ENCODE assay signal across 8 mouse cellular contexts in genomic region chr5:142818435-142819360, GRCm38 (mm10). TPM values are rescaled to one million over a fixed set of nuclear protein-coding genes. Genes with fewer than 3 reads are reported as not detected.
A peak's percentile ranks its signal among the peaks of the same experiment; 100 is the strongest.
DNase-seq lines count a peak whose midpoint lies in the region; ATAC-seq lines count a peak whose summit lies in the region.

No protein-coding gene starts in this region.

- H3K4me1 ChIP-seq in hindbrain, embryonic 16.5 days (ENCODE audit: control insufficient read depth, insufficient read depth, low read depth, low read length) = peaks cover 14% of the 10 kb centered on the region

- H3K4me2 ChIP-seq in hindbrain, embryonic 16.5 days (ENCODE audit: low read length) = peak overlapping the region; percentile 95

- intact Hi-C loops in left cerebral cortex, postnatal 10 days (cut with DNase I) = loop anchor here (5.0 kb wide), 1 partner anchor 89 kb away; the partner anchor contains the start of gene Actb

- peak; percentile 86 for DNase-seq in adipocyte (ENCODE audit: low spot score)
- DNase-seq in cerebellum, adult 8-10 months = peak; percentile 69
- DNase-seq in gastrocnemius, adult 8-10 months (ENCODE audit: low spot score in 2 of 2) = peak; percentile 61 to 67
- DNase-seq in left cerebral cortex, postnatal 10 days (ENCODE audit: extremely low spot score in 1 of 2, low spot score in 2 of 2) = peak; percentile 51 to 89
- peak; percentile 67 for DNase-seq in right cerebral cortex, postnatal 4 days
- DNase-seq in T-cell, adult 2 months (ENCODE audit: low spot score) = no peak

- ATAC-seq in hindbrain, embryonic 16.5 days = no peak

- H3K27ac ChIP-seq in hindbrain, embryonic 16.5 days (ENCODE audit: low read depth, low read length) = peak overlapping the region; percentile 100
- peak overlapping the region; percentile 100 for H3K27ac ChIP-seq in macrophage

- H3K27me3 ChIP-seq in hindbrain, embryonic 16.5 days (replicated peaks; ENCODE audit: control insufficient read depth, insufficient read depth, low read length) = no peaks in the 10 kb centered on the region

- no peaks in the 10 kb centered on the region for H3K36me3 ChIP-seq in hindbrain, embryonic 16.5 days (ENCODE audit: control insufficient read depth, insufficient read depth, low read length)
- H3K36me3 ChIP-seq in macrophage (ENCODE audit: inconsistent target) = no peaks in the 10 kb centered on the region

- peak overlapping the region; percentile 92 for H3K4me3 ChIP-seq in hindbrain, embryonic 16.5 days (ENCODE audit: low read length)
- H3K4me3 ChIP-seq in macrophage (ENCODE audit: inconsistent target) = peak overlapping the region; percentile 85

- no peaks in the 10 kb centered on the region for H3K9me3 ChIP-seq in hindbrain, embryonic 16.5 days (ENCODE audit: control insufficient read depth, low read length)

- WGBS in hindbrain, embryonic 16.5 days = under 1% methylated on average over 43 of the region's 43 CpGs
- under 1% methylated on average over 40 of the region's 43 CpGs for WGBS in macrophage (ENCODE audit: missing documents)

- H3K9ac ChIP-seq in hindbrain, embryonic 16.5 days (ENCODE audit: low read depth, low read length) = peak overlapping the region; percentile 96

- peaks cover 55% of the 10 kb centered on the region for H3K79me2 ChIP-seq in macrophage (ENCODE audit: inconsistent target)

RNA-seq across cellular contexts. Expression of gene Tnrc18, which starts 1.2 kb away (rescaled TPM):
- total RNA-seq in gastrocnemius, adult 8-10 months (2022) = 10 to 100 TPM; 26.0 to 42.3 (median 30.7) TPM
- polyA plus RNA-seq in hindbrain, embryonic 16.5 days (2015; fragmentation: Nextera tagmentation; extraction: Ambion mirVana) = 19.7 and 23.8 TPM in 2 replicates
- total RNA-seq in left cerebral cortex, postnatal 10 days (2021) = 100 to 1,000 TPM; 166 to 177 TPM
- 100 to 1,000 TPM in 22 of 26 experiments, 10 to 100 TPM in 4; 39.2 to 447 (median 241) TPM for total RNA-seq in macrophage (2018; cell fraction: chromatin; rRNA removed)
- total RNA-seq in macrophage (2018; cell fraction: cytosol; rRNA removed) = 10 to 100 TPM; 20.2 to 98.3 (median 69.9) TPM
- 100 to 1,000 TPM in 23 of 26 experiments, 10 to 100 TPM in 3; 54.6 to 280 (median 200) TPM for total RNA-seq in macrophage (2018; cell fraction: nucleus; rRNA removed)
- 25.5 to 27.5 TPM (median 26.9 TPM) in 3 replicates for polyA plus RNA-seq in macrophage (2018)
